Mouse (Mus musculus) cerebellum, adult 11 months (tissue): ENCODE measurements at regions not wholly inside any gene's neighbourhood (a gene's known extent, or its start where the extent isn't known, plus 50 kb on each side); places are given as distances from the start of the nearest gene placed in this dataset.
A peak's percentile ranks its signal among the peaks of the same experiment; 100 is the strongest.

Experiments used
- DNase-seq: peaks from one replicate; pipeline ENCODE4 v3.0.0; 2022

DNA sequence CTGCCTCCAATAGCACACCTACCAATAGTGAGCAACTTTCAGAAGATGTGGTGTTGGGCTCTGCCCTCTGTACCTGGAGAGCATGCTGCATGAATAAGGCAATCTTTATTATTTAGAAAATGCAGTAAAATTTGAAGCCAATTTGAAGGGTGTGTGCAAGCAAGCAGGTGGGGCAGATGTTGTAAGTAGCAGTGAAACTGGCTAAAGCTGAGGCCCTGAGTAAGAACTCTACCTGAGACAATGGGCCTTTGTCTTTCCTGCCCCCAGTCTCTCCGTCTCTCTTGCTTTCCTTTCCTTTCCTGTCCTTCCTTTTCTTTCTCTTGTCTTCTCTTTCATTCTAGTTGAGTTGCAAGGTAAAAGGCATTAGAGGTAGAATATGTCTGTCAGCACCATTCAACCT lies 319.9 kb downstream of the Bcl11a start:
- DNase-seq, result no peak

DNA sequence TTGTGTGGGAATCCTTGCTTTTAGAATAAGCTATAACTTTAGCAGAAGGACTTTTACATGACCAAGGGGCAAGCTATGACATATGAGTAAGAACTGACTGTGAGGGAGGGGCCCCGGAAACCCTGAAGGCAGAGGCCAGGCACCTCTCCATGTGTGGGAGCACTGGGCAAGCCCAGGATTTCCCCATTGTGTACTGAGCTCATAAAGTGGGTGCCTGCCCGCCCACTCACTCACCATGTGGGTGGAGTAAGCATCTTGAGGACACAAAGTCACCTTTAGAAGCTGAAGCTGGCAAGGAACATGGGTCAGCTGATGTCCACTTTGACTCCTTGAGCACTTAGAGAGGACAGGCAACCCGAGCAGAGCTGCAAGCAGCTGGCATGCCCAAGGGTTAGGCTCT lies 323.3 kb downstream of the Bcl11a start:
- DNase-seq, result no peak

DNA sequence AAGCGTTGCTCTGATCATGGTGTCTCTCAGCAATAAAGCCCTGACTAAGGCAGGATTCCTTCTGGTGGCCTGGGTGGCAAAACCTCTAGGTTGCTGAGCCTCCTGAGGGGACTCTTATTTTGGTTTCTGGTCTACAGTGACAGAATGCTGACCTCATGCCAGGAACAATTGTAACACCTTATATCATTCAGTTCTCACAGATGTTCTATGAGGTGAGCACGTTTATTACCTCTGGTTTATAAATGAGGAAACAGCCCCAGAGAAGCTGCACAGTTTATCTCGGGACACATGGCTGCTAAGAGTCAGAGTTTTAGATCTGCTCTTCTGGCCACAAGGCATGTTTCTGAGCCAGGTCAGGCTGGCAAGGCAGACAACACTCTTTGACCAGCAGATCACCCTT lies 324.3 kb downstream of the Bcl11a start:
- no peak for DNase-seq

DNA sequence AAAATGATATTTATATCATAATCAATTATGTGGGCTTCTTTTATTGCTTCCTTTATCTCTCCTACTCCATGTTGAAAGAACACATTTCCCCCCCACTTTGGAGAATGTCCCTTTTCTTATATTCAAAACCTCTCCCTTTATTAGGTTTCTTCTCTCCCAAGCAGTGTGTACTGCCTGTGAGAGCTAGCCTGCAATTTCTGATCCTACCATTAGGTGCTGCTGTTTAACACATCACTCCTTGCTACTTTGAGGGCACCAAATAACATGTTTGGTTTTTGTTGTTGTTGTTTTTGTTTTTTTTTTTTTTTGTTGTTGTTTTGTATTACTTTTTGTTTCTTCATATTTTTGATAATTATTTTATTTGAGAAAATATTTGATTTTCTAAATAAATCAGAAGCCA lies 336.9 kb downstream of the Bcl11a start:
- no peak for DNase-seq

DNA sequence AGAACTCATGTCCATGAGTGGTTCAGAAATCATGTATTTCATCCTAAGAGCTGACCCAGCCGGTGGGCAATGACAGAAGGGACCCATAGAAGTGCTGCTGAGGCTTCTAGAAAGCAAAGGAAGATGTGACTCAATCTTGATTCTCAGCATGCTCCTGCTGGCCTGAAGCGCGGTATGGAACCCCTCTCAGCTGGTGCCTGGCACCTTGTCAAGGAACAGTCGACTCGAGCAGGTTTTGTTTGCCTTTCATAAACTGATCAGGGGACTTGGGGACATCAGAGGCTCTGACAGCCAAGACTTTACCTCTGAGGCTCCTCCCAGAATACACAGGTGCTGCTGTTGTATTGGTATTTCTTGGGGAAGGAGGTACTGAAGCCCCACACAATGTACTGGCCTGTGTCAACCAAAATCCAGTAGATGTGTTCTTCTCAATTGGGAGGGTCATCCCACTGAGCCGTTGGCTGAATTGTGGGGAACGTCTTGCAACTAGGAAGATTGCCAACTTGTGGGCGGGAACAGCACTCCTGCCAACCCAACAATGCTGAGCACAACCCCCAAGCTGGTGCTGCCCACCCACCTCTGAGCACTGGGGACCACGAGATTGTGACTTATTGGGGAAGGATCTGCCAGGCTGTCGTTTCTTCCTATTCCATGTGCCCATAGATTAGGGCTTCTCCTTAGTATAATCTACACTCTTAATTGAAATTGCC lies 344.4 kb downstream of the Bcl11a start:
- DNase-seq, result no peak

DNA sequence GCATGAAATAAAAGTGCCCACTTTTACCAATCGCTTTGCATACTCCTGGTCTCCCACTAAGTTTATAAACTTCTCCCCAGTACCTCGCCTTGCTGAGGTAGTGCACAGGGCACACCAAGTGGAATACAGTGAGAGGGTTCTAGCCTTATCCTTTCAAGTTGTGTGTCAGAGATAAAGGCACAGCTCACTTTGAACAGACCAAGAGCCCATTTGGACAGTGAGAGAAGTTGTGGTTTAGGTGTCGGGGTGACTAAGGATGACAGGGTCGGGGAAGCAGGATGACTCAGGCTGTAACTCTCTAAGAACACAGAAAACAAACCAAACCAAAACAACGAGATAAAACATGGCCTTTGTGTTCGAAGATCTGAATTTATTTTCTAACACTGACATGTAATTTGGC lies 345.4 kb downstream of the Bcl11a start:
- DNase-seq, result no peak

DNA sequence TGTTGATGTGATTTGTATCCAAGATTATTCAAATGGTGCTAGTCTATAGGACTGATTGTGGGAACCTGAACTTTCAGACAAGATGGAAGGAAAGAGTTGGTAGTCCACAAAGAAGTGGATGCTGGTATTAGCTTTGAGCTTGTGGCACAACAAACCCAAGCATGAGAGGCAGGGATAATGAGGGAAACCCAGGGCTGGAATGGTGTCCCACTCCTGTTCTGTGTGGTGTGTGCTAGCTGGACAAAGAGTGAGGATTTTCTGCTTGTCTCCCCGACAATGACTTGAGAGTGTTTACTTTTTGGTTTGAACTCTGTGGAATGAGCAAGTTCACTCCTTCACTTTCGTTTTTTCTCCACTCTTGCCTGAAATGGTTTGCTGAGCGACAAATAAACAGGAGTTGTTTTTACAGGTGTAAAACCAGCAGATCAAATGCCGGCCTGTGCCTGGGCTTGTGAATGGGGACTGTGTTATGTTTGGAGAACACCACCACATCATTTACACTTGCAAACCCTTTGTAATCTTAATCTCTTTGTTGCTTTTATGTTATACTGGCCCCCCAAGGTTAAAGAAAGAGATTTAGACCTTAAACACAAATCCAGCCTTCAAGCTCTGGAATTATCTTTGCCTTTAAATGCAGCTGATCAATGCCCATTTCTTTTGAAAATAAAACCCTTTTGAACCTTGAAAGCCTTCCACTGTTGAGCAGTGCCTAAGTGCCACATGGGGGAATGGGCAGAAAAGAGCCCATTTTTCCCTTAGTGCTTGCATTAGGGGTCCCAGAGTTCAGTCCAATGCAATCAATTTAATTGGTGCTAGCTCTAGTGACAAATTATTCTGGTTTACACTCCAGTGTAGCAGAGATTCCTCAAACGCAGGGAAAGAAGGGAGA lies 349.4 kb downstream of the Bcl11a start:
- no peak for DNase-seq

DNA sequence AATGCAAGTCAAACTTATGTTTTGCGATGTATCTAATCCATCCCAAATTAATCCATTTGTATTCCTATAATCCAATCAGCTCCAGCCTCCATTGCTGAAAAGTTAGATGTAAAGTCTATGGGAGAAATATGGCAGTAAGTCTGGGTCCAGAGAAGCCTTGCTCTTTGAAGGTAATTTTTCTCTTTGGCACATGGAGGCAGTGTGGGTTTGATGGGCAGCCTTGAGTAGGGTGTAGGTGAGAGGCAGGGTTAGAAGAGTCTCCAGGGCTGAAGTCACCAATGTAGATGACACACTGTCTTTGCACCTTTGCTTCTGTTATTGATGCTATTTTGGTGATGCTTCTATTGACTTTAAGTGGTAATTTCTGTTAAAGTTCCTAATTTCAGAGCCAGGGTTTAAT lies 370.8 kb downstream of the Bcl11a start:
- no peak for DNase-seq

DNA sequence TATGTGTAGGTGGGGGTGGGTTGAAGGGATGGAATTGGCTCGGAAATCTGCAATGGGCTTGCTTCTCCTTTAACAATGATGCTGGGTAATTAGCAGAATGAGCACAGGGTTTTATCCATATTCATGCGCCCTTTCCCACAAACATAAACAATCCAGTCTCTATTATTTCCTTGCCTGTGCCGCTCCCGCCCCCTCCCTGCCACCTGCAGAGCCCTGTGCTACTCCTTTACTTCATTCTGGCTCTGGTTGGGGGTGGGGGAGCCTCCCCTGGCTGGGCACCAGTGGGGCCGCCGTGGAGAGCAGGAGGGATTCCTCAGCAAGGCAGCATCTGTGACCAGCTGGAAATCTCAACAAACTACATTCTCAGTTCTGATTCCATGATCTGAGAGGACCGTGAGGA lies 374.4 kb downstream of the Bcl11a start:
- no peak for DNase-seq

DNA sequence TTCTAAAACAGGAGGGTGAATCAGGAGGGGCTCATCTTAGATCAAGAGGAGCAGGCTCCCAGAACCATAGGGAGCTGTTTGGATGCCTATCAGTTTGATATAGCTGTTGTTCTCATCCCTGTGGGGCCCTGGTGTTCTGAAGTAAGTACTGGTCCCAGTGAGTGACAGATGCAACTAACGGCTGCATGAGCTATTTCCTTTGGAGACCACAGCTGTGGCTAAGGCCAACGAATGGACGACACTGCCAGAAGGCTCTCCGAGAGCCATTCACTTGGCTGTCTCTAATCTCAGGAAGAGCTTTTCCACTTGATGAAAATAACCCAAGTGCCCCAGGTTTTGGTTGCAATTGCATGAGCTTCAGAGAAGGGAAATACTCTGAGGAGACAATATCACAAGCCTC lies 386.8 kb downstream of the Bcl11a start:
- no peak for DNase-seq

DNA sequence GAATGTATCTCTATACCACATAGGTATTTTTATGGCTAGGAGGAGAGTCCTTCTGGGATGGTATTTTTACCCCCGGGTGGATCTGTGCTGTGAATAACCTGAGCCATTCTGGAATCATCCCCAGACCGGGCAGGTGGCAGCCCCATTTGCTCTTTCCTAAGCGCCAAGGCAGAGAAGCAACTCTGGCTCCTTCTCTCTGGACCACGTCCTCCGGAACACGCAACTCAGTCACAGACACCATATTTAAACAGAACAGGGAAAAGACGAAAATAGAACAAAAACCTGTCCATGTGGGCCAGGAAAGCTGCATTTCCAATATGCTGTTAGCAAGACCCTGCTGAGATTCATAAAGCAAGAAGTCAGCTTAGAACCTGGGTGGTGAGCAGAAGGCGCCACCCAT lies 389.6 kb downstream of the Bcl11a start:
- DNase-seq, result peak; percentile 20

DNA sequence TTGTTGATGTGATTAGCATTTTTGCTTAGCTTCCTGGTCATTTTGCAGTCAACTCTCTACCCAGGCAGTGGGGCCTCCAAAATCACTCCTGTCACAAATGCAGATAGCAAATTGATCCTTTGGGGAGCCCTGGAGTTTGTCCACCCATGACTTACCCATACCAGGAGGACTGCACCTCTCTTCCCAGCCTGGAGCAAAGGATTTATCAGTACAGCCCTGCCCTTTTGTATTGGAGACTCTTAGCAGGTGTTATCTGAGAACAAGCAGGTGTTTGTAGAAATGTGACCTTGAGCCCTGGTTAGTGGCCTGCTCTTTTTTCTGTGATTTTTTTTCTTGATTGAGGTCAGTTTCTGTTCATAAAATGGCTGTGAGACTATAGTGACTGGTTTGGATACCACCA lies 392.6 kb downstream of the Bcl11a start:
- DNase-seq, result no peak

DNA sequence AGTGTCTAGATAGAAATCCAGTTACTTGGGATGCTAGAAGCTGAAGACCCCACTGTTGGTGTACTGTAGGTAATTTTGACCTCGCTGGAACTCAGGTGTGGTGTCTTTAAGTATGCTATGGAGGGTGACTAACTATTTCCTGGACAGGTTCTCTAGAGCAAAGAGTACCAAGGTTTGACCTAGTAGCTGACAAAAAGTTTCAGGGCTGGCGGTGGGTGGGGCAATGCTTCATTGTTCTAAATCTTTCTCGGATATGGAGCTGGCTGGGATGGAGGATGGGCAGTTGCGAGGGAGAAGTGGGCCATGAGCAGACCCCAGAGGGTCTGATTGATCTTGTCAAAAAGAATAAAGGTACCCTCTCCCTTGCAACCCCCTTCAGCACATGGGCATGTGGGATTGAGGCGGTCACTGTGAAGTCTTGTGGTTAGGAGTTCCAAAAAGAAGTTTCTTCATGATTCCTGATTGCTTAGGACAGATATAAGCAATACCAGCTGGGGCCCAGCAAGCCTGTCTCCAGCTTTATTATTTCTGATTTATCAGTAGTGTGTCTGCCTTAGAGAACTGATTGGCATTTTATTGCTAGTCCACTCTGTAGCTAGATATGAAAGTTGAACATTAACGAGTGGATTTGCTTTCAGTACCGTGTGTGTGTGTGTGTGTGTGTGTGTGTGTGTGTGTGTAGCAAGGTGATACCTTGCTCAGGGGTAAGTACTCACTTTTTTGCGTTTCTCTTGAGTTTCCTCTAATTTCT lies 394.9 kb downstream of the Bcl11a start:
- no peak for DNase-seq

DNA sequence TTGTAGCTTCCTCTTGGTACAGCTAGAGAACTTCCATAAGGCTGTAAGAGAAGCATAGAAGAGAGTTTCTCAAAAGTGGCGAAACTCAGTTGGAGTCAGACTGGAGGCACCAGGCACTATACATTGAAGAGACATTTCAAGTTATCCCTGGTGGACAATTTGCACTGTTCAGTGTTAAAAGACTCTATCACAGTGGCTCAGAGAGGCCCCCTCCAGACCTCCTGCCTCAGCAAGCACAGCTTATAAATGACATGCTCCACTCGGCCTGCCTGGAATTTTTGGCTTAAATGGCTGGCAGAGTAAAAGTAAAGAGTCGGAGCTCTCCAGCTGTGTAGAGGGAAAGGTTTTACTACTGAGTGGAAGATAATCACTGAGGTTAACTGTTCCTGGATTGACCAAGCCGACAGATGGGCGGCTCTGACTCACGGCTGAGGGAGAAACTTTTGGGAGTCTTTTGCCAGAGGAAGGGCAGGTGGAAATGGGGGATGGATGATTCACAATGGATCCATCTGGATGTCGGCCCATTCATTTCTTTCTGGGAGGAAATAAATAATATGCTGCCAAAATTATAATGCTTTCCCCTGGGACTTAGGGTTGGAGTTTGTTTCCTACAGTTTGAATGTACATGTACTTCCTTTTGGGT lies 395.6 kb downstream of the Bcl11a start:
- no peak for DNase-seq

DNA sequence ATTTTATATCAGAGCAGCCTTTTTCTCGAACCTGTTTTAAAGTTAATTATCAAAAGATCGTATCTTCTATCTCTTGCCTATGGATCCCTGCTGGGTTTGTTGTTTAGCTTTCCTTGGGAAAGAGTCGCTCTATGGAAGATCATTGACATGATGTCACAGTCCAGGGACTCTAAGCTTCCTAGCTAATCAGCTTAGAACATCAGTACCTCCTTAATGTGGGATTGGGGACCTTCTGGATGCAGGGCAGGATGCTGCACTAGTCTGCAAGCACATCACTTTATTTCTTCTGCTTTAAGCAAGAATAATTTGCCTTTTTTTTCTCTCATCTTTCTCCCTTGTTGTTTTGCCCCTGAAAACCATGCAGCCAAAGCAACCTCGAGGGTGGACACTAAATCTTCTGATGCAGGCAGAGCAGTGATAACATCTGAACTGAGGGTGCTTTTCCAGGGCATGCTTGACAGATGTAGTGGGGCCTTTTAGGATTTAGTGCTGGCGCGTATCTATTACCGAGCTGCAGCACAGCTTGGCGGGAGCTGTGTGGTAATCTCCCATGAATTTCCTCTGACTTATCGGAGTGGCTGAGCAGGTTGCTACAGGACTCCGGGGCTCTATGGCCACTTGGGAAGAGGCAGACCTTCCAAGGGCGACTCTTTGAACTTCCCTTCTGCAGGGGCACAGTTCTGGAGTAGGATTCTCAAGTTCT lies 425.0 kb downstream of the Bcl11a start:
- no peak for DNase-seq

DNA sequence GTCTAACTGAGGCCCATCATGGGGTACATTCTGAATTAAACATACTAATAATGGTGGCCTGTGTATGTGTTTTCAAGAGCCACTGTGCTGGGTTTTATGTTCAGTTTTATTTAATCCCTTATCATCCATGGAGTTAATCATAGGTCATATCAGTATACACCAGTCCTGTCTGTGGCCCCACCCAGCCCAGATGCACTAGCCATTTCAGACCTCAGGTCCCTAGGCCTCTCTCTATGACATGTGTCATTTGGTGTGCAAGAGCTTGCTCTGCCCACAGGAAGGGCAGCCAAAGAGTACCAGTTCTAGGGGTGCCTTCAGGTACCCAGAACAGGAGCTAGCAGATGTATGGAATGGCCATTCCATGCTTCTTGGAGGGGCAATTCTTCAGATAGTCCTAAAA lies 437.7 kb downstream of the Bcl11a start:
- DNase-seq, result no peak

DNA sequence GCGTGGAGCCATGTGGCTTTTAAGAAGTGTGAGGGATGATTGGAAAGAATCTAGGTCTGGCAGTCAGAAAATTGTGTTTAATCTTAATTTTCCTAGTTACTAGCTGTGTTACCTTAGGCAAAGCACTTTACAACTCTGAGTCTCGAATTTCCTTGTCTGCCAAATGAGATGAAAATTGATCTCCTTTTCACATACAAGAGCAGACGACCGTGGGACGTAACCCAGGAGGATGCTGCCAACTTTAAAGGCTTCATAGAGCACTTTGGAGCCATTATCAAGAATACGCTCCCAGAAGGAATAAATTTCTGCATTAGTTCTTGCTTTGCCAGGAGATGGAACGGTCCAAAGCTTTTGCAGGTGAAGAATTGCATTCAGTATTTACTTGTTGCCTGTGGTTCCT lies 457.6 kb downstream of the Bcl11a start:
- no peak for DNase-seq

DNA sequence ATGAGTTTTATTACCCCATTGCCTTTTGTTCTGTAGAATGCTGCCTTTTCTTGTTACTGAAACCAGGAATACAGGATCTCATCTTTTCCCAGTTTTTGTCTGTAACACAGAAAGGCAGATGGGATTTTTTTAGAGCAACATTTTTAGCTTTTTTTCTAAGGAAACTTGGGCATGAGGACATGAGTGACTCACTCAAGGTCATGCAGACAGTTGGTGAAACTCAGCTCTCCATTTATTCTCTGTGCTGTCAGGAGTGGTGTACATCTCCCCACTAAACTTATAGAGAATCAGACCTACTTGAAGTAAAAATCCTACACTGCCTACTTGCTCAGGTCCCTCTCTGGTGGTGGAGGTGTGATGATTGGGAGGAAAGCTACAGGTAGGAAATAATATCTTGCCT lies 459.9 kb downstream of the Bcl11a start:
- no peak for DNase-seq

DNA sequence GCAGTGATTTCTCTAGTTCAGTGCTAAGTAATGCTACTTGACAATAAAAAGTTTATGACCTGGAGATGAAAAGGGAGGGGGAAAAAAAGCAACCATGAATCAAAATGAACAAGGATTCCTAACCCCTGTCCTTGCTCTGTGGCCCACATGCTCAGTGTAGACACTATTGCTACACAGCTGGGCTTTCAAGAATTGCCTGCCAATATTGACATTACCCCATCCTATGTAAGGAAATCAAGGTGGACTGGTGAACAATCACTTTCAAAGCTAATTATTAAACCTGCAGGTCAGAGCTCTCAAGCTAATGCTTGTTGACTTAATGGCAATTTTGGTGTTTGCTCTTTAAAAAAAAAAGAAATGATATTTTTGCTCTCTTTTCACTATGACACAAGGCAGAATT lies 491.8 kb downstream of the Bcl11a start:
- DNase-seq, result no peak

DNA sequence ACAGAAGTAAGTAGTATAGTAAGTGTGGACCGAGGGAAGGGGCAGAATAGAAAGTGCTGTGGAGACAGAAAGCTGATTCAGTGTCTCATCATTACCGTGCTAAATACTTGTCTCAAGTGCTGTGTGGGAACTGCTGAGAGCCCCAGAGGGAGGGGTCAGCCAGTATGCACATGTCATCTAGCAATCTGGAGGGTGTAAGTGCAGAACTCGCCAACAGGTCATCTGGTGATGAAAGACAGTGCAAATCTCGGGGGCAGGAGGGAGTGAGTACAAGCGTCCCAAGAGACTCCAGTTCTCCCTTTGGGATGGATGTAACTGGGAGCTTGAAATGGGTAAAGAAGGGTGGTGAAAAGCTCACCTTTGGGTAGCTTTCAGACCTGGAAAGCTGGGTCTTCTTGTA lies 535.7 kb downstream of the Bcl11a start:
- no peak for DNase-seq

DNA sequence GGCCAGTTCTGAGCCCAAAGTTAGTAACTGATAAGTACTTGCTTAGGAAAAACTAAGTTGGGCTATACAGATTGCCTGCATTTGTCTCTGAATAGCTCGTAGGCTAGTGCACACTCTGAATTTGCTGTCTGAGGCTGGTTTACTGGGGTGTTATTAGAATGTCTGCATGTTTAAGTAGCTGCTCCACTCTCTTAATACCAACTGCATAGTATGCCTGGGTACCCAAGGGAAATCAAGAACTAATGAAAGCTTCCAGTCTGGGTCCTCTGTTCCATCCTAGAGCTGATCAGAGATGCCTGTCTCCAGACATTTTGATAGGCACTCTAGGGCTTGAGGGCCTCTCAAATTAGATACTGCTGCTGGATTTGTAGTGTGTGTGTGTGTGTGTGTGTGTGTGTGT lies 537.6 kb downstream of the Bcl11a start:
- DNase-seq, result no peak

DNA sequence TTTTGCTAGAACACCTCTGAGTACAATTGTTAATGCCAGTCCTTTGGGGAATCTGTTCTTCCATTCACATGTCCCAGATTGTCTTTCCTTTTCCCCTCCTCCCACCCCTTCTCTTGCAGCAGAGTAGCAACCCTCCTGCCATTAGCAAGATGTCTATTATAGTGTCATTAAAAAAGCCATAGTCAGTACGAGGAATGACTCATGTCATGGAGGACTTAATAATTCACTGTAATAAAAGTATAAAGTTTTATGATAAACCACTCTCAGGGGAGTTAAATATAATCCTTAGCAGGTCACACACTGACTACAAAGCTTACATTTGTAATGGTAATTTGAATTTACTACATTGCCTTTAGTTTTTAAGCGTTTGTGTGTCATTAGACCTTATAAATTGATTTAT lies 540.7 kb downstream of the Bcl11a start:
- no peak for DNase-seq

DNA sequence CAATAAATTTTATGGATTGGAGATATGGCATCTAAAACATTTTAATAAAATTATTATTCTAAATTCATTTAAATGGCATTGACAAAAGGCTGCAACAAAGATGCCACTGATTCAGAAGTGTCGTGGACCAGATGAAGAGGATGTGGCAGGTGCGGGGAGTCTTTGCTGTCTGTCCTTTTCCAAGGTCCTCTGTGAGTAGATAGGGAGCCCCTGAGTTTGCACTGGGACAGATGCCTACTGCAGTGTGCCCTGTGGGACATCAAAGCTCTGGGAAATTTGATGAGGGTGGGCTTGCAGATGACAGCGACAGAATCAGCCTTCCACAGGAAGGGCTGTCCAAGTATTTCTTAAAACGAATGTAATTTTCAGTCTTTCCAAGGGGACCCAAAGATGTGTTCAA lies 541.2 kb downstream of the Bcl11a start:
- DNase-seq, result no peak
